Mouse (Mus musculus) heart, embryonic 12.5 days (tissue): ENCODE measurements at regions not wholly inside any gene's neighbourhood (a gene's known extent, or its start where the extent isn't known, plus 50 kb on each side); places are given as distances from the start of the nearest gene placed in this dataset.

ENCODE experiments used
- ATAC-seq: fragments of 200-750 bp; cut with Nextera tagmentation; 2 replicates; pipeline ENCODE4 v1.8.0; 2017; ENCODE audit warnings: moderate TSS enrichment, moderate library complexity; ENCODE audit not compliant: insufficient number of reproducible peaks, low FRiP score
- H3K27ac ChIP-seq: fragments of 300-500 bp; sonication (generic); 2 replicates; pipeline ENCODE4 v1.5.1; 2016; ENCODE audit warnings: mild to moderate bottlenecking, moderate library complexity; ENCODE audit not compliant: poor library complexity, severe bottlenecking
- H3K27me3 ChIP-seq: fragments of 300-500 bp; sonication (generic); replicated peaks from 2 replicates; pipeline ENCODE4 v1.6.1; 2016; ENCODE audit warnings: mild to moderate bottlenecking, moderate library complexity
- H3K36me3 ChIP-seq: fragments of 300-500 bp; sonication (generic); 2 replicates; pipeline ENCODE4 v1.6.1; 2016; ENCODE audit warnings: mild to moderate bottlenecking, moderate library complexity
- H3K4me1 ChIP-seq: fragments of 300-500 bp; sonication (generic); replicated peaks from 2 replicates; pipeline ENCODE4 v1.6.1; 2016; ENCODE audit warnings: mild to moderate bottlenecking
- H3K4me2 ChIP-seq: fragments of 300-500 bp; sonication (generic); 2 replicates; pipeline ENCODE4 v1.6.1; 2016; ENCODE audit warnings: mild to moderate bottlenecking, moderate library complexity
- H3K4me3 ChIP-seq: fragments of 300-500 bp; sonication (generic); 2 replicates; pipeline ENCODE4 v1.5.1; 2016; ENCODE audit warnings: mild to moderate bottlenecking
- H3K9ac ChIP-seq: fragments of 300-500 bp; sonication (generic); 2 replicates; pipeline ENCODE4 v1.6.1; 2016; ENCODE audit warnings: mild to moderate bottlenecking, moderate library complexity
- H3K9me3 ChIP-seq: fragments of 300-500 bp; sonication (generic); replicated peaks from 2 replicates; pipeline ENCODE4 v1.6.1; 2016; ENCODE audit warnings: mild to moderate bottlenecking, moderate library complexity
- WGBS: fragments of 180-500 bp; shearing (Covaris S2); methylation state at CpG from one replicate; pipeline ENCODE4 v1.1.7; 2016; 5-methylcytosine and 5-hydroxymethylcytosine counted together

GRCm38 (mm10) chr3:131056893-131057660, 53.2 kb upstream of the Lef1 start:
- no peaks in the 10 kb centered on the region for H3K27me3 ChIP-seq
- H3K4me2 ChIP-seq = no peak overlapping the region
- H3K27ac ChIP-seq = no peak overlapping the region
- H3K9me3 ChIP-seq = no peaks in the 10 kb centered on the region
- H3K4me3 ChIP-seq = no peak overlapping the region
- peaks cover 4% of the 10 kb centered on the region for H3K4me1 ChIP-seq
- 77% methylated on average over 5 of the region's 5 CpGs for WGBS
- no peak for ATAC-seq
- H3K36me3 ChIP-seq = no peaks in the 10 kb centered on the region
- no peak overlapping the region for H3K9ac ChIP-seq

DNA sequence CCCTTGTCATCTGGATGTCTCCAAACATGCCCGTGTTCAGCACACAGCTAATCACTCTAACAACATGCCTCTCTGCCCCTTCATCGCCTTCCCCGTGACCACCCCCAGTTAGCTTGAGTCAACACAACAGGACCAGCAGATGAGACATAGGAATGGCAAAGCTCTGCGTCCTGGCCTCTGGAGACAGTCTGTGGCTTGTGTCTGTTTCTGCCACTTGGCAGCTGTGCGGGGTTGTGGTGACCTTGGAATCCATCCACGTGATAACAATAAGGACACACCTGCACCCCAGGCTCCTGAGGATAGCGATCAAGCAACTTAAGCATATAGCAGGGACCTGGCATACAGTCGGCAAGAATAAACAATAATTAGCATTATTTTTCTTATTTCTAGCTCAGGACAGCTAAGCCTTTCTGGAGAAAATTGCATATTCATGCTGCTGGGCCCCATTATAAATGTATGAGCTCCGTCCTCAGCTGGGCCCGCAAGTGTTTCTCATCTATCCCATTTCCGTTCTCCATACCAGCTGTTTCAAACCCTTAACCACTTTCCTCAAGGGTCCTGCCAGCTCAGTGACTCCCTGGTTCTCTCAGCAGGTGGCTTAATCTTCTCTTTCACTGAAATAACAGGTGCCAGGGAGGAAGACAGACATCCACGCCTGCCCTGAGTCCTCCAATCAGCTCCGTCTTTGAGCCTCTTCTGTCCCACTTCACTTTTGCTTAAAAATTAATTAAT, 55.9 kb upstream of the Lef1 start:
- Histone ChIP-seq H3K9me3 (no peaks in the 10 kb centered on the region), H3K27ac (no peak overlapping the region), H3K4me1 (peaks cover 4% of the 10 kb centered on the region), H3K4me2 (no peak overlapping the region), H3K4me3 (no peak overlapping the region), H3K36me3 (no peaks in the 10 kb centered on the region), H3K27me3 (no peaks in the 10 kb centered on the region), H3K9ac (no peak overlapping the region)
- 67% methylated on average over 13 of the region's 13 CpGs for WGBS
- no peak for ATAC-seq

DNA sequence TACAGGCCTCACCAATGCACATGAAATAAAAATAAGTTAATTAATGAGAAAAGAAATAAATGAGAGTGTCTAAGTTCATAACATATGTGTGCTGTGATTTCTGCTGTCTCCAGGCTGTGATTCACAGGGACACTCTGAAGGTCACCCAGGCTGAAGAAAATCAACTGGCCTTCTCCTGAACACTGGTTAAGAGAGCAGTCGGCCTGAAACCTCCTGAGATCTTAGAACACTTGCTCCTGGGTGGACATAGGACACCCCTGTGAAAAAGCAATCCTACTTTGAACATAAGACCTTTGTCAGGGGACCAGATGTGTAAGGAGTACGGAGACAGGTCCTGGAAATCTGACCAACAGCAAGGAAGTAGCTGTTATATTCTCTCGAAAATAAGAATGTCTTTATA, 62.6 kb upstream of the Lef1 start:
- H3K4me1 ChIP-seq = peaks cover 17% of the 10 kb centered on the region
- H3K4me3 ChIP-seq = no peak overlapping the region
- no peaks in the 10 kb centered on the region for H3K9me3 ChIP-seq
- H3K9ac ChIP-seq = no peak overlapping the region
- no peak overlapping the region for H3K27ac ChIP-seq
- no peak overlapping the region for H3K4me2 ChIP-seq
- WGBS = 72% methylated on average over 3 of the region's 3 CpGs
- H3K36me3 ChIP-seq = no peaks in the 10 kb centered on the region
- H3K27me3 ChIP-seq = no peaks in the 10 kb centered on the region
- no peak for ATAC-seq

GRCm38 (mm10) chr3:131046412-131046811, 63.9 kb upstream of the Lef1 start:
- Histone ChIP-seq H3K27ac (no peak overlapping the region), H3K27me3 (no peaks in the 10 kb centered on the region), H3K36me3 (no peaks in the 10 kb centered on the region), H3K4me2 (no peak overlapping the region), H3K4me1 (peaks cover 17% of the 10 kb centered on the region), H3K9me3 (no peaks in the 10 kb centered on the region), H3K4me3 (no peak overlapping the region), H3K9ac (no peak overlapping the region)
- ATAC-seq = no peak
- WGBS = 75% methylated on average over 5 of the region's 5 CpGs

- H3K9me3 ChIP-seq = no peaks in the 10 kb centered on the region
- WGBS = 61% methylated on average over 4 of the region's 4 CpGs
- H3K4me2 ChIP-seq = no peak overlapping the region
- H3K36me3 ChIP-seq = no peaks in the 10 kb centered on the region
- no peaks in the 10 kb centered on the region for H3K4me1 ChIP-seq
- no peak overlapping the region for H3K9ac ChIP-seq
- no peak overlapping the region for H3K27ac ChIP-seq
- H3K27me3 ChIP-seq = no peaks in the 10 kb centered on the region
- no peak for ATAC-seq
- H3K4me3 ChIP-seq = no peak overlapping the region
Measured at GRCm38 (mm10) chr3:131040214-131040825, 70.0 kb upstream of the Lef1 start.

- Histone ChIP-seq H3K27ac (no peak overlapping the region), H3K4me3 (no peak overlapping the region), H3K9ac (no peak overlapping the region), H3K27me3 (no peaks in the 10 kb centered on the region), H3K4me2 (no peak overlapping the region), H3K9me3 (no peaks in the 10 kb centered on the region), H3K36me3 (no peaks in the 10 kb centered on the region), H3K4me1 (no peaks in the 10 kb centered on the region)
- no peak for ATAC-seq
- 85% methylated on average over 5 of the region's 5 CpGs for WGBS
Measured at GRCm38 (mm10) chr3:131037095-131037494, 73.2 kb upstream of the Lef1 start.

DNA sequence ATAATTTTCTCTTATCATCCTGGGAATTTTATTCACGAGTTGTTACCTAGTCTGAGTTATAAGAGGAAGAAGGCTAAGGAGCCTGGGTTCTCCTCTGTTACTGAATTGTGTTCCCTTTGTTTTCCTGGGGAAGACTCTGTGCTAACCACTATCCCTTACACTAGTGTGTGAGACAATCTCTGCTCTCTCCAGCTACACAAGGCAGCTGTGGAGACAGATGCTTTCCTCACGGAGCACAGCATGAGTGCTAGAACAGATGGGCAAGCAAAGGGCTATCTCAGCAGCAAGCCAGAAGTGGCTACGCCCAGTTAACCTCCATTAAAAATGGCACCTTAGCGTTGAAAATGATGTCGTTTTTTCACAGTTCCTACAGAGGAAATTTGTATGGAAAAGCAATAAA, 75.5 kb upstream of the Lef1 start:
- ATAC-seq = no peak
- no peak overlapping the region for H3K9ac ChIP-seq
- H3K27me3 ChIP-seq = no peaks in the 10 kb centered on the region
- H3K4me3 ChIP-seq = no peak overlapping the region
- no peak overlapping the region for H3K27ac ChIP-seq
- H3K4me2 ChIP-seq = no peak overlapping the region
- H3K4me1 ChIP-seq = no peaks in the 10 kb centered on the region
- no peaks in the 10 kb centered on the region for H3K9me3 ChIP-seq
- 57% methylated on average over 5 of the region's 5 CpGs for WGBS
- no peaks in the 10 kb centered on the region for H3K36me3 ChIP-seq

DNA sequence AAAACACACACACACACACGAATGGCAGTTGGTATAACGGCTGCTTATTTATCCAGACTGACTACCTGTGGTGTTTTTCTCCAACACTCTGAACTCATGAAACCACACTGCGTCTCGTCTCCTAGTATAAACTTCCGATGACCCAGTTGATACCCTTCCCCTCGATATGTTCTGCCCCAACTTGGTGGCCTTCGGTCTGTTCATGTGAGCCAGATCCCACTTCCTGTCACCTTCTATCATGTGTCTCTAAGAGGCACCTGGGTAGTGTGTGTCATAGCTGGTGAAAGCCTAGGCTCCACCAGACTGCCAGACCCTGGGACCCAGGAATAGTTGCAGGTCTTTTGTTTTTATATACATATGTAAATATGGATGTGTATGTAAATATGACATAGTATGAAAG, 83.9 kb upstream of the Lef1 start:
- H3K9ac ChIP-seq = no peak overlapping the region
- H3K27me3 ChIP-seq = no peaks in the 10 kb centered on the region
- ATAC-seq = no peak
- H3K4me1 ChIP-seq = no peaks in the 10 kb centered on the region
- H3K27ac ChIP-seq = no peak overlapping the region
- no peaks in the 10 kb centered on the region for H3K9me3 ChIP-seq
- no peak overlapping the region for H3K4me3 ChIP-seq
- H3K4me2 ChIP-seq = no peak overlapping the region
- 85% methylated on average over 7 of the region's 7 CpGs for WGBS
- H3K36me3 ChIP-seq = no peaks in the 10 kb centered on the region

GRCm38 (mm10) chr3:131019163-131019956, 90.9 kb upstream of the Lef1 start:
- H3K9me3 ChIP-seq = no peaks in the 10 kb centered on the region
- peak; percentile 76 for ATAC-seq
- peak overlapping the region; percentile 38 for H3K4me3 ChIP-seq
- no peak overlapping the region for H3K27ac ChIP-seq
- no peaks in the 10 kb centered on the region for H3K36me3 ChIP-seq
- H3K4me2 ChIP-seq = peak overlapping the region; percentile 68
- H3K9ac ChIP-seq = peak overlapping the region; percentile 49
- WGBS = 10% methylated on average over 23 of the region's 23 CpGs
- H3K4me1 ChIP-seq = peaks cover 13% of the 10 kb centered on the region
- H3K27me3 ChIP-seq = no peaks in the 10 kb centered on the region

GRCm38 (mm10) chr3:131017899-131018298, 92.4 kb upstream of the Lef1 start:
- Histone ChIP-seq H3K27ac (no peak overlapping the region), H3K36me3 (no peaks in the 10 kb centered on the region), H3K4me3 (no peak overlapping the region), H3K4me1 (peaks cover 13% of the 10 kb centered on the region), H3K27me3 (no peaks in the 10 kb centered on the region), H3K4me2 (no peak overlapping the region), H3K9ac (no peak overlapping the region), H3K9me3 (no peaks in the 10 kb centered on the region)
- no peak for ATAC-seq
- 75% methylated on average over 9 of the region's 9 CpGs for WGBS

- ATAC-seq = no peak
- Histone ChIP-seq H3K9ac (no peak overlapping the region), H3K4me3 (no peak overlapping the region), H3K27ac (no peak overlapping the region), H3K27me3 (no peaks in the 10 kb centered on the region), H3K36me3 (no peaks in the 10 kb centered on the region), H3K9me3 (no peaks in the 10 kb centered on the region), H3K4me2 (no peak overlapping the region), H3K4me1 (peaks cover 13% of the 10 kb centered on the region)
- WGBS = 61% methylated on average over 10 of the region's 10 CpGs
Measured at GRCm38 (mm10) chr3:131016104-131016503, 94.2 kb upstream of the Lef1 start.
